12 mouse cellular contexts compared by ENCODE assay signal in the genomic region with DNA sequence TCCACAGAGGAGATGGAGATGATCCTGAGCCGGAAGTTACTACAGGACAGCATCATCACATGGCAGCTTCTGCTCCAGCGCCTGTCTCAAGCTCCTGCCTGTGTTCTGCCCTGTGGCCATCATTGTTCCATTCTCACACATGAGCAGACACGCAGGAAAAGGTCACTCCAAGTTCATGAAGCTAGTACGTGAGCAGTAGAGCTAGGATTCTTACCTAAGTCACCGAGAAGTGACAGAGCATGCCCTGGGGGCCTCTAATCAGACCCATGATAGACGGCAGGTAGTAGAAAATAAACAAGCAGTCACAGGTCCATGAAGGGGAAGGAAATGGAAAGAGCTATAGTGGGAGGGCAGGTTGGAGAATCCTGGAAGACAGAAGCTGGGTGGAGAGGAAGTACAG.
DNase-seq lines count a peak whose midpoint lies in the region; ATAC-seq and TF ChIP-seq lines count a peak whose summit lies in the region.
"Had no signal": no experiment of that assay in that cellular context is flagged by ENCODE, and none has a peak within 500 bp of the region (broad histone marks: within the 10 kb centered on the region; RNA-seq: fewer than 3 reads in every experiment).

No protein-coding gene starts in this region.

- DNase-seq in liver, postnatal 0 days = no peak
- peak; percentile 36 for DNase-seq in embryonic facial prominence, embryonic 11.5 days (ENCODE audit: low spot score)
- no peak for DNase-seq in layer of hippocampus, adult 18-20 months (ENCODE audit: low spot score in 2 of 2)
- DNase-seq in heart, postnatal 25 days (ENCODE audit: low spot score) = no peak
- DNase-seq: adrenal gland, postnatal 14 days; cerebellum, postnatal 36 days; heart, postnatal 4 days; midbrain, embryonic 14.5 days had no signal

- no peak overlapping the region for H3K4me3 ChIP-seq in liver, postnatal 0 days (ENCODE audit: low read depth, low read length)
- no peak overlapping the region for H3K4me3 ChIP-seq in liver, embryonic 12.5 days
- H3K4me3 ChIP-seq in embryonic facial prominence, embryonic 11.5 days (ENCODE audit: low read depth, low read length) = no peak overlapping the region
- H3K4me3 ChIP-seq in intestine, postnatal 0 days (ENCODE audit: low read depth, low read length) = no peak overlapping the region
- no peak overlapping the region for H3K4me3 ChIP-seq in stomach, embryonic 15.5 days (replicated peaks)
- H3K4me3 ChIP-seq: lung, embryonic 15.5 days had no signal

- H3K9ac ChIP-seq in liver, postnatal 0 days (replicated peaks) = no peak overlapping the region
- H3K9ac ChIP-seq in liver, embryonic 12.5 days = no peak overlapping the region
- no peak overlapping the region for H3K9ac ChIP-seq in embryonic facial prominence, embryonic 11.5 days (replicated peaks; ENCODE audit: low read length)
- no peak overlapping the region for H3K9ac ChIP-seq in intestine, postnatal 0 days (ENCODE audit: low read depth, low read length)
- no peak overlapping the region for H3K9ac ChIP-seq in stomach, embryonic 15.5 days
- H3K9ac ChIP-seq: lung, embryonic 15.5 days had no signal

- H3K4me1 ChIP-seq in liver, postnatal 0 days (ENCODE audit: insufficient read depth) = peaks cover 13% of the 10 kb centered on the region; the same call in 1 of the 2 replicates
- H3K4me1 ChIP-seq in liver, embryonic 12.5 days = peaks cover 23% of the 10 kb centered on the region
- no peaks in the 10 kb centered on the region for H3K4me1 ChIP-seq in embryonic facial prominence, embryonic 11.5 days (ENCODE audit: control insufficient read depth, insufficient read depth, low read length)
- 0 out of 2 replicates have a peak, but pooled peaks cover 4% of the 10 kb centered on the region for H3K4me1 ChIP-seq in intestine, postnatal 0 days (replicated peaks; ENCODE audit: control insufficient read depth, insufficient read depth, low read length)
- H3K4me1 ChIP-seq in stomach, embryonic 15.5 days = no peaks in the 10 kb centered on the region
- H3K4me1 ChIP-seq: lung, embryonic 15.5 days had no signal

- peak overlapping the region; percentile 31; the same call in 1 of the 2 replicates for H3K27ac ChIP-seq in liver, postnatal 0 days (ENCODE audit: low read depth)
- H3K27ac ChIP-seq in liver, embryonic 12.5 days = no peak overlapping the region
- no peak overlapping the region for H3K27ac ChIP-seq in embryonic facial prominence, embryonic 11.5 days (replicated peaks; ENCODE audit: low read depth, low read length)
- H3K27ac ChIP-seq in intestine, postnatal 0 days (ENCODE audit: low read depth, low read length) = peak overlapping the region; percentile 35; the same call in 1 of the 2 replicates
- peak overlapping the region; percentile 28; the same call in 1 of the 2 replicates for H3K27ac ChIP-seq in stomach, embryonic 15.5 days
- H3K27ac ChIP-seq: lung, embryonic 15.5 days had no signal

- TF ChIP-seq EP300 in liver, postnatal 0 days (IDR thresholded peaks at IDR 0.05; ENCODE audit: low read depth) = no peak

- H3K9me3 ChIP-seq in liver, postnatal 0 days (ENCODE audit: low read length) = no peaks in the 10 kb centered on the region
- H3K9me3 ChIP-seq in liver, embryonic 12.5 days (replicated peaks) = no peaks in the 10 kb centered on the region
- no peaks in the 10 kb centered on the region for H3K9me3 ChIP-seq in embryonic facial prominence, embryonic 11.5 days (replicated peaks; ENCODE audit: control insufficient read depth, low read length)
- H3K9me3 ChIP-seq in intestine, postnatal 0 days (ENCODE audit: control insufficient read depth) = no peaks in the 10 kb centered on the region
- H3K9me3 ChIP-seq in stomach, embryonic 15.5 days = no peaks in the 10 kb centered on the region
- H3K9me3 ChIP-seq: lung, embryonic 15.5 days had no signal

- H3K4me2 ChIP-seq in liver, postnatal 0 days (ENCODE audit: low read depth, low read length) = no peak overlapping the region
- no peak overlapping the region for H3K4me2 ChIP-seq in liver, embryonic 12.5 days
- H3K4me2 ChIP-seq in embryonic facial prominence, embryonic 11.5 days (ENCODE audit: low read depth, low read length) = no peak overlapping the region
- H3K4me2 ChIP-seq in intestine, postnatal 0 days (replicated peaks; ENCODE audit: low read depth) = no peak overlapping the region
- no peak overlapping the region for H3K4me2 ChIP-seq in stomach, embryonic 15.5 days
- H3K4me2 ChIP-seq: lung, embryonic 15.5 days had no signal

- peaks cover 5% of the 10 kb centered on the region; the same call in 1 of the 2 replicates for H3K36me3 ChIP-seq in liver, postnatal 0 days (replicated peaks; ENCODE audit: insufficient read depth, low read length)
- H3K36me3 ChIP-seq in liver, embryonic 12.5 days = peaks cover 12% of the 10 kb centered on the region; the same call in 1 of the 2 replicates
- H3K36me3 ChIP-seq in embryonic facial prominence, embryonic 11.5 days (replicated peaks; ENCODE audit: control insufficient read depth, insufficient read depth, low read depth, low read length) = no peaks in the 10 kb centered on the region
- 0 out of 2 replicates have a peak, but pooled peaks cover 6% of the 10 kb centered on the region for H3K36me3 ChIP-seq in intestine, postnatal 0 days (ENCODE audit: control insufficient read depth, insufficient read depth)
- no peaks in the 10 kb centered on the region for H3K36me3 ChIP-seq in stomach, embryonic 15.5 days

- no peak for ATAC-seq in liver, postnatal 0 days
- ATAC-seq in liver, embryonic 12.5 days = no peak
- ATAC-seq in embryonic facial prominence, embryonic 11.5 days (replicated peaks; ENCODE audit: insufficient number of reproducible peaks, low FRiP score, low TSS enrichment, low read depth) = no peak
- ATAC-seq in intestine, postnatal 0 days = no peak
- ATAC-seq in stomach, embryonic 15.5 days (ENCODE audit: insufficient read depth, low FRiP score, low read depth) = no peak

- intact Hi-C loops in heart, postnatal 25 days (cut with DNase I) = no loop called here

- 49% methylated on average over 6 of the region's 6 CpGs for WGBS in liver, postnatal 0 days (ENCODE audit: insufficient replicate concordance)
- WGBS in liver, embryonic 12.5 days (ENCODE audit: insufficient replicate concordance) = 51% methylated on average over 6 of the region's 6 CpGs
- WGBS in embryonic facial prominence, embryonic 11.5 days = 53% methylated on average over 6 of the region's 6 CpGs
- 42% methylated on average over 6 of the region's 6 CpGs for WGBS in intestine, postnatal 0 days
- 44% methylated on average over 6 of the region's 6 CpGs for WGBS in stomach, embryonic 15.5 days

- no peak for TF ChIP-seq CTCF in liver, postnatal 0 days (IDR thresholded peaks at IDR 0.05; ENCODE audit: low read depth)
- TF ChIP-seq CTCF in intestine, postnatal 0 days (IDR thresholded peaks at IDR 0.05; ENCODE audit: low read depth) = no peak

- no peaks in the 10 kb centered on the region for H3K27me3 ChIP-seq in liver, postnatal 0 days (ENCODE audit: insufficient read depth, low read length)
- H3K27me3 ChIP-seq in liver, embryonic 12.5 days (replicated peaks) = no peaks in the 10 kb centered on the region
- H3K27me3 ChIP-seq in embryonic facial prominence, embryonic 11.5 days (ENCODE audit: control insufficient read depth, insufficient read depth, low read length) = no peaks in the 10 kb centered on the region
- H3K27me3 ChIP-seq in intestine, postnatal 0 days (replicated peaks; ENCODE audit: control insufficient read depth, insufficient read depth, low read length) = no peaks in the 10 kb centered on the region
- H3K27me3 ChIP-seq in stomach, embryonic 15.5 days (replicated peaks) = no peaks in the 10 kb centered on the region
- H3K27me3 ChIP-seq: lung, embryonic 15.5 days had no signal

Comparison
In these comparisons a context has a peak if more than half of its experiments do, and no peak if none do; other contexts are left out.
1. H3K27ac ChIP-seq: peak in liver, postnatal 0 days (single experiment), intestine, postnatal 0 days (single experiment) and stomach, embryonic 15.5 days (single experiment); none in liver, embryonic 12.5 days (single experiment) and embryonic facial prominence, embryonic 11.5 days (single experiment).